Mouse (Mus musculus): Measurements from ENCODE around the gene Hdac10. TPM values are rescaled to one million over a fixed set of nuclear protein-coding genes. Genes with fewer than 3 reads are reported as not detected.

Hdac10 gene
- total RNA-seq, 2 experiments from 2014 or later, result 5.3 to 12.8 TPM

DNA sequence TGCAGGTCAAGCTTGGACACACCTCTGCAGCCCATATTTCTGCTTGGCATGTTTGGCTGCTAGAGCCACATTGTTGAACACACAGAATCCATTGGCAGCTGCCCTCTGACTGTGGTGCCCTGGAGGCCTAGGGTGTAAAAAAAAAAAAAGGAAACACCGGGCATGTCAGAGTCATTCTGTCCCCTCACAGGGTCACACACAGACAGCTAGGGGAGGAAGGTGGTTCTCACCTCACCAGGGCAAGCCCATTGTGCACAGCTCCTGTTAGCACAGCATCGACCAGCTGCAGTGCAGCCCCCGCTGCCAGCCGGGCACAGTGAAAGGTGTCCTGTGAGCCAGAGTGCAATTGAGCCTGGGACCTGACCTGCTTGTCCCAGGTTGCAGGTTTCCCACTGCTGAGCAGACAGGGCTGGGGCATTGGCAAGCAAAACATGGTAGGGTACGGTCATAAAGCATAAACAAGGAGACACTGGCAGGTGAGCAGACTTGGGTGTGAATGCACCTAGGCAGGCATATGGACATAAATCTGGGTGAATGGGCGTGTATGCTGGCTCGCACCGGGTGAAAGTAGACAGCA, 1.0 kb downstream of the Hdac10 start:
- no peak for ATAC-seq (ENCODE audit: poor library complexity, severe bottlenecking)

DNA sequence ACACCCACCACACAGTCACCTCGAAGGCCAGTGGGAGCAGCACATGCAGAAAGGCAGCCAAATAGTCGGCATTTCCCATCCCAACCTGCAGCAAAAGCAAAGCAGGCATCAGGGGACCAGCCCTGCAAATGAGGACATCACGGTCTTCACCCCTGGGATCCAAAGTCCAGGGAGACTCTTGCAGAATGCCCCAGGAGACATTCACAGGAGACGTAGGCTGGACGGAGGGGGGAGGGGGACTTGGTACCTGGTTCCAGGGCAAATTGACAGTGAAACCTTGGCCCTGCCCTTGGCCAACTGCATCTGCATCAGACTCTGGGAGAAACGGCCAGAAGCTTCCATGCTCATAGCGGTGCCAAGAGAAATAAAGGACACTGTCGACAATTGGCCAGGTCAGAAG, 1.9 kb downstream of the Hdac10 start:
- no peak for ATAC-seq (ENCODE audit: poor library complexity, severe bottlenecking)

DNA sequence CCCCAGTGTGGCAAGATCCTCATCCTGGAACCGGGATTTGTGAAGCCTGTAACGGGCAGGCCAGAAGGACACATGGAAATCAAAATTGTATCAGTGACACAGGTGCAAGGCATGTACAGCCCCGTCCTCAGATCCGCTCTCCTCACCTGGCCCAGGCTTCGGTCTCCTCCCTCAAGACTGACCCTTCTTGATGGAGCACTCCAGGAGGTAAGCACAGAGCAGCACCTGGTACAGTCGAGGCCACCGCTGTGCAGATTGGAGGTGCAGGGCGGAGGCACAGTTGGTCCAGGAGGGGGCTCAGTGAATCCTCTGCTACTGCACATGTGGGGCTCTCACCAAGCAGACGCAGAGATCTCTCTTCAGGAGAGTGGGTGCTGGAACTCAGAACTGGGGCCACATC, 3.1 kb downstream of the Hdac10 start:
- ATAC-seq (ENCODE audit: poor library complexity, severe bottlenecking), result no peak

DNA sequence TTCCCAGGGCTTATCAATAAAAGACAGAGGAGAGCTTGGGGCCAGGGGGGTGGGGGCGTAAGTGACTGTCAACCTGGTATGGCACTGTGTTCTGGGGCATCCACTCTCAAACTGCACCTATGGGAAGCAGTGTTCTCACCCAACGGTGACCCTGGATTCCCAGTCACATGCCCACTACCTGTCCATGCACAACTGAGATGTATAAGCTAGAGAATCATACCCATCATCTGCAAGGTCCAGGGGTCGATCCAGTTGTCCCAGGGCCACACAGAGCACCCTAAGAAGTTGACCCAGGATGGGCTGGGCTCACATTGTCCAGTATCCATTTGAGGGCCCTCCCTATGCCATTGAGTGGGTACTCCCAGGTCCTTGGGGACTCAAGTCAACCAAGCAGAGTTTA, 4.2 kb downstream of the Hdac10 start:
- ATAC-seq (ENCODE audit: poor library complexity, severe bottlenecking), result no peak

DNA sequence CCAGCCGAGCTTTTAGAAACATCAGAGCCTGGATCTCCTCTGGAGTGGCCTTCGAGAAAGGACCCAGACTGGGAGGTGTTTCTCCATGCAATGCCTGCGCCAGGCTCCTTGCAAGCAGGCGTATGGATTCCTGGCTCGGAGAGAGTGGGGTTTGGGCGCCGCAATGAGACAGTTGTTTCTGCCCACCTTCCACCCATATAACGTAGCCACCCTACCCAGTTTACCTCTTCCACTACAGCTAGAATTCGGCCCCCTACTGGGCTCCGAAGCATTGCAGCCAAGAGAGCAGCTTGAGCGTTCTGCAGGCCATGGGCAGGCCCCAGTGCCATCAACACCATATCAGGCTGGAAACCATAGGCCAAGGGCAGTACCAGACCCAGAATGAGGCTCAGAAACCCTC, 4.9 kb downstream of the Hdac10 start:
- ATAC-seq (ENCODE audit: poor library complexity, severe bottlenecking), result no peak

DNA sequence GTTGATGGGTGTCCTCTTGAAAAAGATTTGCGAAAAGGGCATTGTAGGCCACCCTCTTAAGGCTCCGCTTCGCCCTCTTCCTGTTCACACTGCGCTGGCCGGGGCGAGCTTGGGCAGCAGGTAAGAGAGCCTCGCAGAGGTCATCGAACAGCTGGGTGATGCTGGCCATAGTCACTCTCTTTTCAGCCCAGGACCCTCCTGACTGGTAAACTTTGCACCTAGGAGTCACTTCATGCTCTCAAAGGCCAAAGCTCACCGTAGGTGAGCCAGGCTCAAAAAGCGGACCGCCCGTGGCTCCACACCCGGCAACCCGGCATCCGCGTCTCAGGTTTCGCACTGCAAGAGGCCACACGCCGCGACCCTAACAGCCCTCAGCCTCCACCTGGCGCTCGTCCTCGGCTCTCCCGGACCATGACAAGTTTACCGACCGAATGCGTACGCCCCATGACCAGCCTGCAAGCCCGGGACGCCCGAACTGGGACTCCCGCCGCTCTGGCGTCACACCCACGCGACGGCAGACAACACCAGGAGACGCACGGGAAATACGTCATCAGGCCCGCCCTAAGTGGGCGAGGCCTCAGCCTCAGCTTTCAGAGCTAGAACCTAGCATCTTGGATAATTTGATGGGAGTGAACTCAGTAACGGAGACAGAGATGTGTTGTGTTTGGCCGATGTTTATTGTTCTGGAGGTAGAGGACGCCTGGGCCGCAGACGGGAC, 5.7 kb downstream of the Hdac10 start, which contains the start of gene Tubgcp6:
TSS of gene Tubgcp6 (minus strand) at position 464 of the 718 bp plus-strand sequence.
- ATAC-seq (ENCODE audit: poor library complexity, severe bottlenecking), result peak; percentile 98

DNA sequence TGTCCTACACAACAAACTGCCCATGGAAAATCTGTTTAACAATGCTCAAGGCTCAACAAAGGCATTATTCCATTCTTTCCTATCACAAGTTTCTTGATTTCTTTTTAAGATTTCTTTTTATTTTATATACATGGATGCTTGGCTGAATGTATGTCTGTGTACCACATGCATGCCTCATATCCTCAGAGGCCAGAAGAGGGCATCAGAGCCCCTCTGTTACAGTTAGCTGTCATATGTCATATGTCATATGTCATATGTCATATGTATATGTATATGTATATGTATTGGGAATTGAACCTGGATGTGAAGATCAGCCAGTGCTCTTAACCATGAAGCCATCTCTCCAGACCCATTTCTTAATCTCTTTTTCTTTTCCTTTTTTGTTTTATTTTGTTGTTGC, 10.5 kb downstream of the Hdac10 start:
- peak; percentile 48 for ATAC-seq (ENCODE audit: poor library complexity, severe bottlenecking)

DNA sequence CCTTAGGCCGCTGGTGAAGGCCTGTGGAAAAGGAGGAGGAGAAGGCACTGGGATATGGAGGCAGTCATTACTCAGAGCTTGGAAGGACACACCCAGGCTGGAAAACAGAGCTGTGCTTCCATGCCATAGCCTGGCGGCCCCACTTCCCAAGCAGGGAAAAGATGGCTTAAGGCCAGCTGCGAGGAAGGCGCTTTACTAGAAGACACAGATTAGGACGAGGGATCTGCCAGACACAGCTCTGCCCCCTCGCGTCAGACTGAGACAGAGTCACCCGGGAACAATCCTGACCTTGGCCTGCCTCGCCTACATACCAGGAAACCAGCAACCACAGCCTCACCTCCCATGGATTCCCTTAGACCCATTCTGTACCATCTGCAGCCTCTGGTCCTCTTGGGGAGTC, 18.4 kb downstream of the Hdac10 start:
- ATAC-seq (ENCODE audit: poor library complexity, severe bottlenecking), result no peak

DNA sequence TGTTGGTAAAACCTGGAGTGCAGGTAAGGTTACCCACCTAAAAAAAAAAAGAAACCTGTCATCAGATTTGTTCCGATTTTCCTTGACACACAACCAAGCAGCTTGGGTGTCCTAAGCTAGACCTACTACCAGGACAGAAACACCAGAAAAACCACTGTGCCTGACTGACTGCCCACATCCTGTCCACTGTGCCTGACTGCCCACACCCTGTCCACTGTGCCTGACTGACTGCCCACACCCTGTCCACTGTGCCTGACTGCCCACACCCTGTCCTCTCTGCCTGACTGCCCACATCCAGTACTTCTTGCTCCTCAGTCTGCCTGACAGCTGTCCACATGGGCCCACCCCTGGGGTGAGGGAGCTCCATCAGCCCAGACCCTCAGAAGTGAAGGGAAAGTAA, 21.5 kb downstream of the Hdac10 start:
- no peak for ATAC-seq (ENCODE audit: poor library complexity, severe bottlenecking)

DNA sequence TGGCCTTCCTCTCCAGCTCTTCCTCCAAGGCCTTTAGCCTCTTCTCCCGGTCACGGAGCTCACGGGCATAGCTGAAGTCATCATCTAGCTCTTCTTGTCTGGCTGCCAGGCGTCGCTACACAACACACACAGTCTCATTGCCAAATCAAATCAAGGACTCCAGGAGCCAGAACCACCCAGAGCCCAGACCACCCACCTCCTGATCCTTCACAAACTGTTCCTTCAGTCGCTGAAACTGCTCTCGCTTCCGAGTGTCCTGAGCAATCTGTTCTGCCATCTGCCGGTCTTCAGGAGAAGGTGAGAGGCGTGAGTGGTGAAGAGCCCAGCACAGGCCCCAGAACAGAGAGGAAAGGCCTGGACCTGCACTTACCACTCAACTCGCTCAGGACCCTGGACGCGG, 22.4 kb downstream of the Hdac10 start:
- no peak for ATAC-seq (ENCODE audit: poor library complexity, severe bottlenecking)

DNA sequence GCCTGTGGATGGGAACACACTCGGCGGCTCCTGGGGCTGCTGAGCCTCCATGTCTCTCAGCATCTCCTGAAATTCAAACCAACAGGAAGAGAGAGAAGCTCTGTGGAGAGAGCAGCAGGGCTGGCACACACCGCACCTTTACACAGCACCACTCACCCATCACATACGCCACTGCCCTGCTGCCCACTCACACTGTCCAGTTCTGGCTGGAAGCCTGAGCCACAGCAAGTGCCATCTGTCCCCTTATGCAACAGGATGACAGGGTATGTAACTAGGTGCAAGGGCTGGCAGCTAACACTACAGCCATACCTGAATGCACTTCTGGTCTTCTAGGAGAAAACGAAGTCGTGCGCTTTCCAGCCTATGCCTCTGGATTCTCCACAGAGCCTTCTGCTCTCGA, 24.1 kb downstream of the Hdac10 start:
- no peak for ATAC-seq (ENCODE audit: poor library complexity, severe bottlenecking)

DNA sequence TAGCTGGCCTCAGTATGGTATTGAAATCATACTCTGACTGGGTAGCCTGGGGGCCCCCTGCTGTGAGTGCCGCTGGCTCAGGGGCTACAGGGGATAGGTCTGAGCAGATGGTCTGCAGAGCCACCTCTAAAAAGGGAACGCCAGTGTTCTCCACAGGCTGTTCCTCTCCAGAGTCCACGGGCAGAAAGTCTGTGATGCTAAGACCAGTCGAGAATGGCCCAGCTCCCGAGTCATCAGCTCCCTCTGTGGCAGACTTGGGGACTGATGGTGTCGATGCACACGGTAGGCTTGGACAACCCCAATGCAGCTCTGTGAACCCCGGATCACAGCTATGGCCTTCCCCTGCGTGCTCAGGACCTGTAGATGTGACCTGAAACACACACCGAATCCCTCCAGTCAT, 24.6 kb downstream of the Hdac10 start:
- ATAC-seq (ENCODE audit: poor library complexity, severe bottlenecking), result no peak

DNA sequence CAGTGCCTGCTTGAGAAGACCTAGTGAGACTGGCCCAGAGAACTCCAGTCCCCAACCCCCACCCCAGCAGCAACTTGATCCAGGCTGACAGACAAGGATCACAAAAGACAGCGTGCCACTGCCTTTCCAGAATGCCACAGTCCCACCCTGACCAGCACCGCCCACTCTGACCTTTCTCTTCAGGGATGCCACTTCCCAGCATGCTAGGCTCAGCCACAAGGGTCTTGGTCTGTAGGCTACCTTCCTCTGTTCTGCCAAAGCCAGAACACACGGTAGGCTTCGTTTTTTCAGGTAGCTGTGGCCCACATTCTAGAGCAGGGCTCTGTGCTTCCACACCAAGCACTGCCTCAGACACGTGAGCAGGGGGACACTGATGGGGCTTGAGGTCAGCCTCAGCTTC, 25.9 kb downstream of the Hdac10 start:
- no peak for ATAC-seq (ENCODE audit: poor library complexity, severe bottlenecking)

DNA sequence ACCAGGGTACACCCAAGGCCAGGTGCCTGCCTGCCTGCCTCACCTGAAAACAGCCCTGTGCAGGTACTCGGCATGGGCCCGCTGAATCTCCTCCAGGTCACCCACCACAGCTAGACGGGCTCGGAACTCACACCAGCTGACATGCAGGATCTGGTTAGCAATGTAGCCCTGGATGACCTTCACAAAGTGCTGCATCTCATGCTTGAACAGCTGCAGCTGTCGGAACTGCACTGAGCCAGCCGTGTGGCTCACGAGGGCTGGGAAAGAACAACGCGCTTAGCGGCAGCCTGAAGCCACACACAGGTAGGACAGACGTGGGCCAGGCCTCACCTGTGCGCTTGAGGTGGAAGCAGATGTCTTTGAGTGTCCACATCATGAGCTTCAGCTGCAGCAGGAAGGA, 27.7 kb downstream of the Hdac10 start:
- no peak for ATAC-seq (ENCODE audit: poor library complexity, severe bottlenecking)

DNA sequence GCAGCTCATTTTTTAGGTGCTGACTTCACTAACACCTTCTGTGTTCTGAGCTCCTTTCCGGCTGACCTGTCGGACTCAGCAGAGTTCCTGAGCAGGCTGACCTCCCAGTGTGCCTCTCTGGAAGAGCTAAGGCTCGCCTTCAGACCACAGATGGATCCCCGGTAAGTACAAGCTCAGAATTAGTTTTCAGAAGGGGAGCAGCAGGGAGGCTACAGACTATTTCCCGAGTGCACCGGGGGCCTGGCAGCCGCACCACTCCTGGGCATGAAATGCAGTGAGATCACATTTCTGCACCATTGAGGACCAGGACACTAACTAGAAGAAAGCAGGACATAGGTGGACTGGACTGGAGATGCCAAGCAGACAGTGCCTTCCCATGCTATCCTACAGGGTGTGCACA, 29.9 kb downstream of the Hdac10 start:
- ATAC-seq (ENCODE audit: poor library complexity, severe bottlenecking), result no peak

DNA sequence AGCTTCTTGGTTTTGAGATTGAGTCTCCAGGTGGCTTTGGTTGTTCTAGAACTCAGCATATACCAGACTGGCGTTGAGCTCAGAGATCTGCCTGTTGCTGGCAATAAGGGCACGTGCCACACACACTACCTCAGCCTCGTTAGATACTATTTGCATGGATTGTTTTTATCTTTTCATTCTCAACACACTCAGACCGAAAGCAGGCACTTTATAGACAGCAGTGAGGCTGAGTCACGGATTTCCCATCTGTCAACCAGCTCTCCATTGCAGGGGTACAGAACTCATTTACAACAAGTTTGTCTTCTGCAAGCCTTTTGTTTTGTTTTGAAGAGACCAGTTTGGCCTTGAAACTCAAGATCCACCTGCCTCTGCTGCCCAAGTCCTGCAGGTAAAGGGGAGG, 31.1 kb downstream of the Hdac10 start:
- no peak for ATAC-seq (ENCODE audit: poor library complexity, severe bottlenecking)

DNA sequence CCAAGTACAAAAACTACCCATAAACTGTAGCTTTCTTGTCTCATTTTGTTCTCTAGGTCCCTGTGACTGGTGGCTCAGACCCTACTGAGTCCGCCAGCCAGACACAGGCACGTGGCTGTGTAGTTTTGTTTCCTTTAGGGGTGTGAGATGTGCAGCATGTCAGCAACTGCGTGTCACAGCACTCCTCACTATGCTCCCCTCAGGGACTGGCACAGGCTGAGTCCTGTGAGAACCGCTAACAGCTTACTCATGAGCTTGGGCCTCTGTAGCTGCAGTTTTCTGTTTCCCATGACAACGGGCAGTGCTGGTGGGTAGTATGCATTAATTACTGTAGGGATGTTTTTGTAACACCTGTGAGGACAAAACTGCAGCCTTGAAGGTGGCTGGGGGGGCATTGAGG, 36.3 kb downstream of the Hdac10 start:
- ATAC-seq (ENCODE audit: poor library complexity, severe bottlenecking), result no peak

DNA sequence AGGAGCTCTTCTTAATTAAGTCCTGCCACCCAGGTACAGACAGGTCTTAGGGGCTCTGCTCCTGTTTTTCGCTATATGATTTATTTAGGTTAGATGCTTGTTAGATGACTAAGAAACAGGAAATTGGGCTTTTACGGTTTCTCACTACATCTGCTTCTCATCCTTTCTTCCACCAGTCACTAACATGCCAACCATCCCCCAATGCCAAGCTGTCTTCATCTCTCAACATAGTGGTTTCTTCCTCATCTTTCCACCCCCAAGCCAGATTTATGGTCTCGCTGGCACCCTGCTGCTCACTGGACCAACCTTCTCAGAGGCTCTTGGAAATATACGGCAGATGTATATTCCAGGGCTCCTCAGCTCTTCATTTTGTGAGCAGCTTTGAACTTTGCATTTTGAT, 37.8 kb downstream of the Hdac10 start:
- ATAC-seq (ENCODE audit: poor library complexity, severe bottlenecking), result no peak

DNA sequence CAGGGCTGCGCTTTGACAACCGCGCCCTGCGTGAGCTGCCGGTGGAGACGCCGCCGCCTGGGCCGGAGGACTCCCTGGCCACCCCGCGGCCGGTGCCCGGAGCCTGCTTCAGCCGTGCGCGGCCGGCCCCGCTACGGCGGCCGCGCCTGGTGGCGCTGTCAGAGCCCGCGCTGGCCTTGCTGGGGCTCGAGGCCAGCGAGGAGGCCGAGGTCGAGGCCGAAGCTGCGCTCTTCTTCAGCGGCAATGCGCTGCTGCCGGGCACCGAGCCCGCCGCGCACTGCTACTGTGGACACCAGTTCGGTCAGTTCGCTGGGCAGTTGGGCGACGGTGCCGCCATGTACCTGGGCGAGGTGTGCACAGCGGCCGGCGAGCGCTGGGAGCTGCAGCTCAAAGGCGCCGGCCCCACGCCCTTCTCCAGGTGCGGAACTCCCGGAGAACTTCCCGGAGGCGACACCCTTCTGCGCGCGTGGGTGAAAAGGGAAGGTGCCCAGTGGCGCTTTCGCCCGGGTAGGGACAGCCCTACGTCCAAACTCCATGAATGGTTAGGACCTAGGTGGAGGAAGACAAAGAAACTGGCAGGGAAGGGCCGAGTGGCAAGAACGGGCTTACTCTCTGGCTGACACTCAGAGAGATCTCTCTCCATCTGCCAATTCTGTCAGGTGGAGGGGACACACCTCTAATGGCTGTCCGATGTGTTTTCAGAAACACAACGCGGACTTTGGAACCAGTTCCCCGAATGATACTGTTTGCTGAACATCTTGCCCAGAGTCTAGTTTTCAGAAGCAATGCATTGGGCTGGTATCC, 39.0 kb downstream of the Hdac10 start:
- peak; percentile 25 for ATAC-seq (ENCODE audit: poor library complexity, severe bottlenecking)

DNA sequence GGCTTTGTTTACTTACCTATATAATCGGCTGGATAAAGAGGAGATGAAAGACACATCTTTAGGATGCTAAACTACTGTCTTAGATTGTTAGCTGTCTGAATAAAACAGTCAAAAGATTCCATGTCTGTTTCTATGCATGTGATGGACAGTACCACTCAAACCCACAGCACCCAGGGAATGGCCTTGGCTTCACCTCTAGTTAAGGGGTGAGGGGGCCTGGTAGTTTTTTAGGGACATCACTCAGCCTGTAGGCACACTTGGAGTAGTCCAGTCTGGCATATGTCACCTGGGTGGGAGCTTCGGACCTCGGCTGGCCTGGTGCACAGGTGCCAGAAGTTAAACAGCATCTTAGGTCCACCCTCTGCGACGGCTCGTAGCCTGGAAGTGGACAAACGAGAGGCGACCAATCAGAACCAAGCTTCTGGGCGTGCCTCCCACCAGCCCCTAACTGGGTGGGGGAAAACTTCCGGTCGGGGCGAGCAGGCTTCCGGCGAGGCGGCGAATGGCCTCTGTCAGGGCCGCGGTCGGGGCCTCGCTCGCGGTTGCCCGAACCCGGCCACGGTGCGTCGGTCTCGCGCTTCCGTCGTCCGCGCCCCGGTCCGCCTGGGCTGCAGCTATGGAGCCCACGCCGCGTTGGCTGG, 39.8 kb downstream of the Hdac10 start, which contains the start of gene Selenoo:
TSS of gene Selenoo (plus strand) at position 478 of the 641 bp plus-strand sequence.
- ATAC-seq (ENCODE audit: poor library complexity, severe bottlenecking), result peak; percentile 97

DNA sequence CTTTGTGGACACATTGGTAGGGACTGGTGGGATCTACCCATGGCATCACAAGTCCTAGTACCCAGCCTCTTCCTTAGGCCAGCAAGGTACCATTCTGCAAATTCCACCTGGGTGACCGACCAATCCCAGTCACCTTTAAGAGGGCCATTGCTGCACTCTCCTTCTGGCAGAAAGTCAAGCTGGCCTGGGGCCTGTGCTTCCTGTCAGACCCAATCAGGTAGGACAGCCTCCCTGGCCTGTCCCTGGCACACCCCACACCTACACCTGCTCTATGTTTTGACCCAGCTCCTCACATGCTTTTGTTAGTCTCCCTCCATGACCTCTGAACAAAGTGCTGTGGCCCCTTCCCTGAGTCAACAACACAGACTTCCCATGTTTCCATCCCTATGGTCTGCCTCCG, 43.7 kb downstream of the Hdac10 start:
- no peak for ATAC-seq (ENCODE audit: poor library complexity, severe bottlenecking)
